1 mouse cellular context compared by ENCODE assay signal in the genomic region with DNA sequence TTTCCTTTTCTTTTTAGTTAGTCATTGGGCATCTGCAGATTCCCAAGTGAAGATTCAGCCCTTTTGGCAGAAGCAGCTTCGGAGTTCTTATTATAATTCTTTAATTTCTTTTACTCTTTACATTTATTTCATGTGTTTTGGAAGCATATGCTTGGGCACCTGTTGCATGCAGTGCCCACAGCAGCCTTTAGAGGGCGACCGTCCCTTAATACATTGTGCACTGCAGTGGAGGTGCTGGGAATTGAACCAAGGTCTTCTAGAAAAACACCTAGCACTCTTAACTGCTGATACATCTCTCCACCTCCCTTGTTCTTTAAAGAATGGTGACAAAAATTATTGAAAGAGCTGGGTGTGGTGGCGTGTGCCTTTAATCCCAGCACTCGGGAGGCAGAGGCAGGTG.
TF ChIP-seq lines count a peak whose summit lies in the region.

No protein-coding gene starts in this region.

TF ChIP-seq in CH12.LX, 34 proteins besides CTCF, POLR2A, EP300 and RAD21 (continued from another document):
- no peak for TF ChIP-seq USF2 (conservative IDR thresholded peaks at IDR 0.05; ENCODE audit: low read depth, low read length)
- TF ChIP-seq MYC (IDR thresholded peaks at IDR 0.05; ENCODE audit: low read depth, low read length): no peak
- no peak for TF ChIP-seq TBP (conservative IDR thresholded peaks at IDR 0.05; ENCODE audit: low read depth, low read length)
- no peak for TF ChIP-seq JUN (IDR thresholded peaks at IDR 0.05; ENCODE audit: insufficient read depth, low read depth, low read length)
- no peak for TF ChIP-seq ZC3H11A (IDR thresholded peaks at IDR 0.05; ENCODE audit: low read depth, low read length)
- TF ChIP-seq PAX5 (IDR thresholded peaks at IDR 0.05; ENCODE audit: low read length): no peak
- TF ChIP-seq IRF4 (IDR thresholded peaks at IDR 0.05; ENCODE audit: low read depth, low read length): no peak
- TF ChIP-seq SMC3 (IDR thresholded peaks at IDR 0.05; ENCODE audit: low read depth, low read length): no peak; the same call in 1 of the 2 replicates
- TF ChIP-seq MAFK (IDR thresholded peaks at IDR 0.05; ENCODE audit: insufficient replicate concordance, low read length): no peak
- no peak for TF ChIP-seq ZMIZ1 (IDR thresholded peaks at IDR 0.05; ENCODE audit: low read depth, low read length)
- TF ChIP-seq ZKSCAN1 (IDR thresholded peaks at IDR 0.05; ENCODE audit: borderline replicate concordance, low read depth, low read length): no peak
